Mouse (Mus musculus) adrenal gland, postnatal 14 days (tissue): ENCODE measurements around the gene Ap1m2. TPM values are rescaled to one million over a fixed set of nuclear protein-coding genes. Genes with fewer than 3 reads are reported as not detected.
"Not testable (repeated sequence)": the region's sequence is repeated elsewhere in the genome, so short reads cannot be mapped to it uniquely, and the experiment has no call there.

Experiments
- DNase-seq: peaks from one replicate; pipeline ENCODE4 v3.0.0; 2021; ENCODE audit warnings: mixed read lengths
- total RNA-seq: library from RNA; stranded (reverse); gene quantifications from 2 replicates; pipeline ENCODE4 v1.2.3, GENCODE M21; 2021

The Ap1m2 gene
- total RNA-seq, 1 experiment from 2014 or later: not detected

DNA sequence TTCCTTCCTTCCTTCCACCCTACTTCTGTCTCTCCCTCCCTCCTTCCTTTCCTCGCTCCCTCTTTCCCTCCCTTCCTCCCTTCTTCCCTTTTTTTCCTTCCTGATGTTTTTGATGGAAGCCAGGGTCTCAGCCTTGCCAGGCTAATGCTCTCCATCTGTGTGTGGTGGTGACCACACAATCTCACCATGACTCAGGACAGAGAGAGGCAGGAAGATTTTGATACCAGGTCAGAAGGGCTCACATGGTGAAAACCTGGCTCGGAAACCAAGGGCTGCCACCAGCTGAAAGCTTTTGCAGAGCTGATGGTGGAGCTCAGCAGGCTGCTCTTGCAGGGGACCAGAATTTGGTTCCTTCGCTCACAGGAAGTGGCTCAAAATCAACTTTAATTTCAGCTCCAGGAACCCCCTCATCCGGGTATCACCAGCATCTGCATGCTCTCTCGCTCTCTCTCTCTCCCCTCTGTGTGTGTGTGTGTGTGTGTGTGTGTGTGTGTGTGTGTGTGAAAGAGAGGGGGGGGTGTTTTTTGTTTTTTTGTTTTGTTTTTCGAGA, 51.6 kb downstream of the Ap1m2 start:
- no peak for DNase-seq

DNA sequence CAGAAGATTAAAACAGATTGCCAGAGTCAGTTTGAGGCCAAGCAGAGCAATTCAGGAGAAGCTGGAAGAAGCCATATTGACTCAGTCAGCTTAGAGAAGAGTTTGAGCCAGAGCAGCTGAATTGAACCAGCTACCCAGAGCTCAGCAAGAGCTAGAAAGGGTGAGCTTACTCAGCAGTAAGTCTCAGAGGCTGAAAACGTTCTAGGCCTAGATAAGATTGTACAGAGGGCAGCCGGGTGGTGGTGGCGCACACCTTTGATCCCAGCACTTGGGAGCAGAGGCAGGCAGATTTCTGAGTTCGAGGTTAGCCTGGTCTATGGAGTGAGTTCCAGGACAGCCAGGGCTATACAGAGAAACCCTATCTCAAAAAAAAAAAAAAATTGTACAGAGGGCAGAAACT, 55.8 kb downstream of the Ap1m2 start:
- not testable (repeated sequence) for DNase-seq

DNA sequence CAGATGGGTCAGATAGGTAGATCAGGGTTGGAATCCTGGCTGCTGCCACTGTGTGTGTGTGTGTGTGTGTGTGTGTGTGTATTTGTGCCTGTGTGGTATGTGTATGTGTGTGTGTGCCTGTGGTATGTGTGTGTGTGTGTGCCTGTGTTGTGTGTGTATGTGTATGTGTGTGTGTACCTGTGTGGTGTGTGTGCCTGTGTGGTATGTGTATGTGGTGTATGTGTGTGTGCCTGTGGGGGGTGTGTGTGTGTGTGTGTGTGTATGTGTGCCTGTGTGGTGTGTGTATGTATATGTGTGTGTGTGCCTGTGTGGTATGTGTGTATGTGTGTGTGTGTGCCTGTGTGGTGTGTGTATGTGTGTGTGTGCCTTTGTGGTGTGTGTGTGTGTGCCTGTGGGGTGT, 57.4 kb downstream of the Ap1m2 start:
- DNase-seq: no peak

DNA sequence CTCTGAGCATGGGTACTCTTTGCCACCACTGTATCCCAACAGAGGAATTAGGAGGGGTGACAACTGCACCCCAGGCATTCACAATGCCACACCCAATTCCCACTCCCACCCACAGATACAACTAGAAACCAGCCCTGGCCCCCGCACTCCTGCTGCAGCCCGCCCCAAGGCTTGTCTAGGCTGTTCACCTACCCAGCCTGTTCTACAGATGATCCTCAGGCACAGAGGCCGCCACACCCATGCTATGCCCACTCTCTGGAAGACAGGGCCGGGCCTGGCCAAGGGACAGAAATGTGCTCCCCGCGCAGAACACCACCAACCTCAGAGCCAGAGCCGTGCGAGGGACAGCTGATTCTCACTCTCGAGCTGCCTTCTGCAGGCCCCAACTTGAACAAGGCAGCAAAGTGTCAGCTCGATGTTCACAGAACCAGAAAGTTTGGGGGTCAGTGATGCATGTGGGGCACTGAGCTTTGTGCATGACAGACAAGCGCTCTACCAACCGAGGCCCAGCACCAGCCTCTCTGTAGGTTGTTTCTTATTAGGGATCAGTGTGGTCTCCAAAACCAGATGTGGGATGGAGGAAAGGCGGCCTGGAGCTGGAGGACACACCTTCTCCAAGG, 60.9 kb downstream of the Ap1m2 start:
- DNase-seq: no peak

DNA sequence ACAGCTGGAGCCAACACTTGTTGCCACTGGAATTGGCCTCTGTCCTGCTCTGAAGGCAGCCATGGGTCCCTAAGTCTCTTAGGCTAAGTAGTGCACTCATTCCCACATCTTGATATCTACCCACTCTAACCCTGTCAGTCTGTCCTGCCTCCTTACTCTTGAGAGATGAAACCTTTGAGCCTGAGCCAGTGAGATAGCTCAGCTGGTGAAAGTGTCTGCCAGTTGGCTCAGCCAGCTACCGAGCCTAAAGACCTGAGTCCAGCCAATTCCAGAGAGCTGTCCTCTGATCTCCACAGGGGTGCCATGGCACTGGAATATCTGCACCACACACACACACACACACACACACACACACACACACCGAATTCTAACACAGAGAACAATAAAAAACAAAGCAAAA, 61.6 kb downstream of the Ap1m2 start:
- no peak for DNase-seq

DNA sequence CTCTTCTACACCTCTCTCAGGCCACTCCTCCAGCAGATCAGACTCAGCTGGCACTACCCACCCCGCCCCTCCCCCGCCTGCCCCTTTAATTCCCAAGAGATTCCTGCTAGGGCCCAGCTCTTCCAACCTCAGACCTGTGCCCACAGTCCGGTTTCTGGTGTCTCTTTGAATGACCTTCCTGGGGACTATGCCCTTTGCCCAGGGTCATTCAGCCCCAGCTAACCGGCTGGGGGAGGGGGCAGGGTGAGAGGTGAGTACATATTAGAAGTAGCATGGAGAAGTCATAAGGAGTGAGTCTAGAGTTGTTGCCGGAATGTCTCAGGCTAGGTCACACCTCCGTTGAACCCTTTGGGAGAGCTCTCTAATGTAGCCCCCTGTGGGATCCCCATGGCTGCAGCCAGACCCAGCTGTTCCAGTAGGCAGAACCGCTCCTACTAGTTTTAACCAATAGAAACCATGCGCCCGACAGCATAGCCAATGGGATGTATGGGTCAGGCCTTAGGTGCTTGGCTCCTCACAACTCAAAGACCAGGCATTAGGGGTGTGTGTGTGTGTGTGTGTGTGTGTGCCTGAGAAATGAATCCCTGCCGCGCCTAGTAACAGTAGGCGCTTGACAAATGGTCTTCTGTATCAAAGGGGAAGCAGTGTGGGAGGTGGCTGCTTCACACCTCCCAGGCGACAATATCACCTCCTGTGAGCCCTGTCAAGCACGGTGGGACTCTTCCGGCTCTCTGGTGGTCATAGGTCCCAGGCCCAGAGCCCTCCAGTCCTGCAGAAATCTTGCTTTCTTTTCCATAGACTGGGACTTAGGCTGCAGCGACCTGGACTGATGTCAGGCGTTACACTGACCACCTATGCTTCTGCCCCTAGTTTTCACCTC, 62.3 kb downstream of the Ap1m2 start:
- DNase-seq: no peak

DNA sequence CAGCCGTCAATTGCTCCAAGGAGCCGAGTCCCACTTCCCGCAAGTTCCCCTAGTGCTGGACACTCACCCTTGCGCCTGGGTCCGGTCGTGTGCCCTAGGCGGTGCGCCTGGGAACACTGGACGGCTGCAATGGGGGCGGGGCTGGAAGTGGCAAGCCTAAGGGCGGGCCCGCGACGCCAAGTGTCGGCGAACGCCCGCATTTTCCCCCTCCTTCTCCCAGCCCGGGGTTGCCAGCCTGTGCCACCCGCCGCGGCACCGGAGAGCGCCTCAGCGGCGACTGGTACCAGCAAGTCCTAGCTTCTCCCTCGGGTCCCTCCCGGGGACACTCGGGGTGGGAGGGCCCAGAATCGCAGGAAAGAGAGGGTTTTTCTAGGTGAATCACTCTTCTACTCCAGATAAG, 63.8 kb downstream of the Ap1m2 start, which contains the start of gene S1pr5:
Gene S1pr5, minus strand, starts transcription at position 118 of the 400 bp plus-strand sequence.
- peak; percentile 83 for DNase-seq

DNA sequence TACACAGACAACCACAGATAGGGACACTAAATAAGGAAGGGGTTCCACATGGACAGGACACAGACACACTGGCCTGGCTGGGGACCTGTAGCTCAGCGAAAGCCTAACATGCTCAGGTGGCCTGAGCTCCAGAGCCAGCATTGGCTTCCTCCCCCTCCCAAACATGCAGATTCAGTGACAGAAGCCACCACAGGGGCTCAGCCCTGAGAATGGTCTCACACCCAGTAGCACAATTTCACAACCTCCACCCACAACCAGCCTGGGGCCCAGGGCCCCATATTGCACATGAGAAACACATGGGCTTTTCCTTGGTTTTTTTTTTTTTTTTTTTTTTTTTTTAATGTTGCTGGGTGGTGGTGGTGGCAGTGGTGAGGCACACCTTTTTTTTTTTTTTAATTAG, 65.8 kb downstream of the Ap1m2 start:
- no peak for DNase-seq

DNA sequence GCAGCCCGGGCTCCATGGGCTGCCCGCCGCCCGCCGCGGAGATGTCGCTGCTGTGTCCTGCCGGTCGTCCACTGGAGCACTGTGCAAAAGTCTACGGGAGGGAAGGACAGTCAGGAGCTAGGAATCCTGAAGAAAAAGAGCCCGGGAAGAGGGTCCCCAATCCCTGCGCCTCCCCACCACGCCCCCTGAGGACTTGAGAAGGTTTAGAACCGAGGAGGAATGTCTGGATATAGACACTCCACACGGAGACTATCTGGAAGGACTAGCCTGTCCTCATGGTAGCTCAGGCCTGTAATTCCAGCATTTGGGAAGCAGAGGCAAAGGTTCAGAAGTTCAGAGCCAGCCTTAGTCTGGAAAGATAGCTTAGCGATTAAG, 67.0 kb downstream of the Ap1m2 start:
- no peak for DNase-seq

DNA sequence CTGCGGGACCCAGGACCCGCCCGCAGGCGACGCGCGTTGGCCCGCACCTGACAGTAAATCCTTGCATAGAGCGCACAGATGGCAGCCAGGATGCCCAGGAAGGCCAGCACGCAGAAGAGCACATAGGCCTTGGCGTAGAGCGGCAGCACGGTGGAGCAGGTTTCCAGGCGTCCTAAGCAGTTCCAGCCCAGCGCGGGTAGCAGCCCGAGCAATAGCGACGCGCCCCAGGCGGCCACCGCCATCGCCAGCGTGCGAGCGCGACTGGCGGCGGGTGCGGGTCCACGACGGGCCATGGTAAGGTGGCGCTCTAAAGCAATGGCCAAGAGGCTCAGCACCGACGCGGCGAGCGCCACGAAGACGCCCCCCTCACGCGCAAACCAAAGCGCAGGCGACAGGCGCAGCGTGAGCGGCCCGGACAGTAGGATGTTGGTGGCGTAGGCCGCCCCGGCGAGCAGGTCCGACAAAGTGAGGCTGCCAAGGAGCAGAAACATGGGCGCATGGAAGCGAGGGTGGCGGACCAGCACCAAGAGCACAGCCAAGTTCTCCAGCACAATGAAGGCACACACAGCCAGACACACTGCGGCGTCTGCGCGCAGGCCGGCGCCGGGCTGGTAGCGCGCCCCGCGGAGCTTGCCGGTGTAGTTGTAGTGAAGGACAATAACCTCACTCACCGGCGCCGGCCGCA, 67.6 kb downstream of the Ap1m2 start:
- DNase-seq: peak; percentile 30

Other genes starting within 250 kb of the Ap1m2 start
- gene Zglp1, start 245.2 kb downstream of the Ap1m2 start, total RNA-seq: not detected in 2 replicates
- gene Gm49373, start 239.2 kb downstream of the Ap1m2 start, total RNA-seq: 0.44 and 0.86 TPM in 2 replicates
- 38.8 and 39.9 TPM in 2 replicates for gene Fdx1l, start 238.7 kb downstream of the Ap1m2 start, total RNA-seq
- gene Gm38431, start 220.3 kb downstream of the Ap1m2 start, total RNA-seq: 1.4 and 2.1 TPM in 2 replicates
- 52.8 and 60.7 TPM in 2 replicates for gene Raver1, start 220.3 kb downstream of the Ap1m2 start, total RNA-seq
- 12.6 and 17.3 TPM in 2 replicates for gene Tyk2, start 181.1 kb downstream of the Ap1m2 start, total RNA-seq
- gene Cdc37, start 162.4 kb downstream of the Ap1m2 start, total RNA-seq: 171 and 185 TPM in 2 replicates
- 22.4 and 22.9 TPM in 2 replicates for gene Pde4a, start 146.6 kb downstream of the Ap1m2 start, total RNA-seq
- 42.0 and 42.4 TPM in 2 replicates for gene Keap1, start 73.0 kb downstream of the Ap1m2 start, total RNA-seq
- 1.8 and 2.3 TPM in 2 replicates for gene S1pr5, start 63.9 kb downstream of the Ap1m2 start, total RNA-seq
- 45.9 and 46.9 TPM in 2 replicates for gene Atg4d, start 47.0 kb downstream of the Ap1m2 start, total RNA-seq
- 27.2 and 36.8 TPM in 2 replicates for gene Kri1, start 24.4 kb downstream of the Ap1m2 start, total RNA-seq
- gene Cdkn2d, start 20.9 kb downstream of the Ap1m2 start, total RNA-seq: 17.9 and 22.5 TPM in 2 replicates
- 40.4 and 56.5 TPM in 2 replicates for gene Slc44a2, start 8.4 kb upstream of the Ap1m2 start, total RNA-seq
- gene Ilf3, start 55.5 kb upstream of the Ap1m2 start, total RNA-seq: 55.3 and 64.4 TPM in 2 replicates
- 13.9 and 20.8 TPM in 2 replicates for gene Qtrt1, start 99.5 kb upstream of the Ap1m2 start, total RNA-seq
- 93.2 and 101 TPM in 2 replicates for gene Dnm2, start 112.6 kb upstream of the Ap1m2 start, total RNA-seq
- gene Tmed1, start 197.9 kb upstream of the Ap1m2 start, total RNA-seq: 26.3 and 29.5 TPM in 2 replicates
- 2.4 and 8.7 TPM in 2 replicates for gene AB124611, start 213.8 kb upstream of the Ap1m2 start, total RNA-seq
- gene Carm1, start 234.6 kb upstream of the Ap1m2 start, total RNA-seq: 47.1 and 62.2 TPM in 2 replicates